Mouse (Mus musculus): ENCODE measurements around the gene D630023F18Rik. TPM values are rescaled to one million over a fixed set of nuclear protein-coding genes. Genes with fewer than 3 reads are reported as not detected.

D630023F18Rik gene
- 0.34 TPM in 1 of 2 replicates, not detected in the other for polyA plus RNA-seq (2015; fragmentation: Nextera tagmentation; extraction: Ambion mirVana)

GRCm38 (mm10) chr1:65122574-65123372 lies at the start of gene D630023F18Rik:
Gene D630023F18Rik, minus strand, starts transcription at chr1:65123214.
- Histone ChIP-seq H3K4me1 (ENCODE audit: control insufficient read depth, insufficient read depth, low read length) (0 out of 2 replicates have a peak, but pooled peaks cover 3% of the 10 kb centered on the region), H3K27ac (ENCODE audit: low read length) (no peak within 1 kb of the TSS), H3K4me2 (ENCODE audit: low read depth, low read length) (peak within 1 kb of the TSS; percentile 48; the same call in 1 of the 2 replicates), H3K4me3 (ENCODE audit: low read length) (peak within 1 kb of the TSS; percentile 30; the same call in 1 of the 2 replicates), H3K36me3 (ENCODE audit: control insufficient read depth, insufficient read depth, low read length) (no peaks in the 10 kb centered on the region), H3K9ac (ENCODE audit: low read depth, low read length) (0 out of 2 replicates have a peak within 1 kb of the TSS, but pooled peaks have one; percentile 33), H3K9me3 (ENCODE audit: control insufficient read depth, low read length) (no peaks in the 10 kb centered on the region), H3K27me3 (replicated peaks; ENCODE audit: control insufficient read depth, insufficient read depth, low read length) (no peaks in the 10 kb centered on the region)
- WGBS: 20% methylated on average over 9 of the region's 9 CpGs
- no peak for ATAC-seq

- WGBS: 85% methylated on average over 4 of the region's 4 CpGs
- H3K36me3 ChIP-seq (ENCODE audit: control insufficient read depth, insufficient read depth, low read length): peaks cover 15% of the 10 kb centered on the region; the same call in 1 of the 2 replicates
These were observed 48.6 kb upstream of the D630023F18Rik start for GRCm38 (mm10) chr1:65171579-65171978.

GRCm38 (mm10) chr1:65169947-65170346 lies 46.9 kb upstream of the D630023F18Rik start:
- peaks cover 22% of the 10 kb centered on the region; the same call in 1 of the 2 replicates for H3K36me3 ChIP-seq (ENCODE audit: control insufficient read depth, insufficient read depth, low read length)
- no peak overlapping the region for H3K27ac ChIP-seq (ENCODE audit: low read length)
- H3K4me2 ChIP-seq (ENCODE audit: low read depth, low read length): no peak overlapping the region
- ATAC-seq: peak; percentile 41; the same call in 1 of the 2 replicates
- no peaks in the 10 kb centered on the region for H3K27me3 ChIP-seq (replicated peaks; ENCODE audit: control insufficient read depth, insufficient read depth, low read length)
- no peaks in the 10 kb centered on the region for H3K4me1 ChIP-seq (ENCODE audit: control insufficient read depth, insufficient read depth, low read length)
- no peak overlapping the region for H3K9ac ChIP-seq (ENCODE audit: low read depth, low read length)
- WGBS: 69% methylated on average over 5 of the region's 5 CpGs
- H3K4me3 ChIP-seq (ENCODE audit: low read length): no peak overlapping the region
- no peaks in the 10 kb centered on the region for H3K9me3 ChIP-seq (ENCODE audit: control insufficient read depth, low read length)

More at GRCm38 (mm10) chr1:65171579-65171978, 48.6 kb upstream of the D630023F18Rik start:
- H3K4me3 ChIP-seq (ENCODE audit: low read length): no peak overlapping the region
- H3K9ac ChIP-seq (ENCODE audit: low read depth, low read length): no peak overlapping the region
- ATAC-seq: no peak
- no peaks in the 10 kb centered on the region for H3K9me3 ChIP-seq (ENCODE audit: control insufficient read depth, low read length)
- peaks cover 10% of the 10 kb centered on the region for H3K4me1 ChIP-seq (ENCODE audit: control insufficient read depth, insufficient read depth, low read length)
- no peak overlapping the region for H3K27ac ChIP-seq (ENCODE audit: low read length)
- no peaks in the 10 kb centered on the region for H3K27me3 ChIP-seq (replicated peaks; ENCODE audit: control insufficient read depth, insufficient read depth, low read length)
- H3K4me2 ChIP-seq (ENCODE audit: low read depth, low read length): no peak overlapping the region

- Histone ChIP-seq H3K4me3 (ENCODE audit: low read length) (no peak overlapping the region), H3K27ac (ENCODE audit: low read length) (no peak overlapping the region), H3K27me3 (replicated peaks; ENCODE audit: control insufficient read depth, insufficient read depth, low read length) (no peaks in the 10 kb centered on the region), H3K4me2 (ENCODE audit: low read depth, low read length) (no peak overlapping the region), H3K4me1 (ENCODE audit: control insufficient read depth, insufficient read depth, low read length) (no peaks in the 10 kb centered on the region), H3K36me3 (ENCODE audit: control insufficient read depth, insufficient read depth, low read length) (peaks cover 26% of the 10 kb centered on the region; the same call in 1 of the 2 replicates), H3K9ac (ENCODE audit: low read depth, low read length) (no peak overlapping the region), H3K9me3 (ENCODE audit: control insufficient read depth, low read length) (no peaks in the 10 kb centered on the region)
- WGBS: 78% methylated on average over 7 of the region's 7 CpGs
- peak; percentile 57; the same call in 1 of the 2 replicates for ATAC-seq
These were observed 46.5 kb upstream of the D630023F18Rik start for GRCm38 (mm10) chr1:65169536-65169935.

GRCm38 (mm10) chr1:65167496-65167895 lies 44.5 kb upstream of the D630023F18Rik start:
- Histone ChIP-seq H3K9ac (ENCODE audit: low read depth, low read length) (no peak overlapping the region), H3K36me3 (ENCODE audit: control insufficient read depth, insufficient read depth, low read length) (peaks cover 24% of the 10 kb centered on the region; the same call in 1 of the 2 replicates), H3K4me1 (ENCODE audit: control insufficient read depth, insufficient read depth, low read length) (no peaks in the 10 kb centered on the region), H3K4me3 (ENCODE audit: low read length) (no peak overlapping the region), H3K9me3 (ENCODE audit: control insufficient read depth, low read length) (no peaks in the 10 kb centered on the region), H3K4me2 (ENCODE audit: low read depth, low read length) (no peak overlapping the region), H3K27me3 (replicated peaks; ENCODE audit: control insufficient read depth, insufficient read depth, low read length) (no peaks in the 10 kb centered on the region), H3K27ac (ENCODE audit: low read length) (no peak overlapping the region)
- WGBS: 89% methylated on average over 1 of the region's 1 CpGs
- ATAC-seq: no peak

GRCm38 (mm10) chr1:65162210-65162609 lies 39.2 kb upstream of the D630023F18Rik start:
- Histone ChIP-seq H3K9ac (ENCODE audit: low read depth, low read length) (no peak overlapping the region), H3K27ac (ENCODE audit: low read length) (no peak overlapping the region), H3K27me3 (replicated peaks; ENCODE audit: control insufficient read depth, insufficient read depth, low read length) (no peaks in the 10 kb centered on the region), H3K4me3 (ENCODE audit: low read length) (no peak overlapping the region), H3K36me3 (ENCODE audit: control insufficient read depth, insufficient read depth, low read length) (peaks cover 33% of the 10 kb centered on the region), H3K4me2 (ENCODE audit: low read depth, low read length) (no peak overlapping the region), H3K9me3 (ENCODE audit: control insufficient read depth, low read length) (no peaks in the 10 kb centered on the region), H3K4me1 (ENCODE audit: control insufficient read depth, insufficient read depth, low read length) (no peaks in the 10 kb centered on the region)
- 95% methylated on average over 1 of the region's 1 CpGs for WGBS
- no peak for ATAC-seq

GRCm38 (mm10) chr1:65156111-65156510 lies 33.1 kb upstream of the D630023F18Rik start:
- H3K27ac ChIP-seq (ENCODE audit: low read length): no peak overlapping the region
- WGBS: 92% methylated on average over 5 of the region's 5 CpGs

GRCm38 (mm10) chr1:65154814-65155213 lies 31.8 kb upstream of the D630023F18Rik start:
- no peak overlapping the region for H3K9ac ChIP-seq (ENCODE audit: low read depth, low read length)
- no peak overlapping the region for H3K4me2 ChIP-seq (ENCODE audit: low read depth, low read length)
- no peaks in the 10 kb centered on the region for H3K4me1 ChIP-seq (ENCODE audit: control insufficient read depth, insufficient read depth, low read length)
- no peak overlapping the region for H3K27ac ChIP-seq (ENCODE audit: low read length)
- H3K27me3 ChIP-seq (replicated peaks; ENCODE audit: control insufficient read depth, insufficient read depth, low read length): no peaks in the 10 kb centered on the region
- H3K36me3 ChIP-seq (ENCODE audit: control insufficient read depth, insufficient read depth, low read length): peaks cover 6% of the 10 kb centered on the region; the same call in 1 of the 2 replicates
- H3K9me3 ChIP-seq (ENCODE audit: control insufficient read depth, low read length): no peaks in the 10 kb centered on the region
- no peak overlapping the region for H3K4me3 ChIP-seq (ENCODE audit: low read length)
- peak; percentile 26; the same call in 1 of the 2 replicates for ATAC-seq

More at GRCm38 (mm10) chr1:65156111-65156510, 33.1 kb upstream of the D630023F18Rik start:
- Histone ChIP-seq H3K9me3 (ENCODE audit: control insufficient read depth, low read length) (no peaks in the 10 kb centered on the region), H3K4me1 (ENCODE audit: control insufficient read depth, insufficient read depth, low read length) (no peaks in the 10 kb centered on the region), H3K4me2 (ENCODE audit: low read depth, low read length) (no peak overlapping the region), H3K4me3 (ENCODE audit: low read length) (no peak overlapping the region), H3K27me3 (replicated peaks; ENCODE audit: control insufficient read depth, insufficient read depth, low read length) (no peaks in the 10 kb centered on the region), H3K36me3 (ENCODE audit: control insufficient read depth, insufficient read depth, low read length) (peaks cover 14% of the 10 kb centered on the region), H3K9ac (ENCODE audit: low read depth, low read length) (no peak overlapping the region)
- ATAC-seq: no peak

- 75% methylated on average over 3 of the region's 3 CpGs for WGBS
- Histone ChIP-seq H3K9ac (ENCODE audit: low read depth, low read length) (no peak overlapping the region), H3K4me3 (ENCODE audit: low read length) (no peak overlapping the region), H3K27ac (ENCODE audit: low read length) (no peak overlapping the region), H3K9me3 (ENCODE audit: control insufficient read depth, low read length) (no peaks in the 10 kb centered on the region), H3K27me3 (replicated peaks; ENCODE audit: control insufficient read depth, insufficient read depth, low read length) (no peaks in the 10 kb centered on the region), H3K4me1 (ENCODE audit: control insufficient read depth, insufficient read depth, low read length) (no peaks in the 10 kb centered on the region), H3K4me2 (ENCODE audit: low read depth, low read length) (no peak overlapping the region), H3K36me3 (ENCODE audit: control insufficient read depth, insufficient read depth, low read length) (no peaks in the 10 kb centered on the region)
- ATAC-seq: no peak
These were observed 25.0 kb upstream of the D630023F18Rik start for GRCm38 (mm10) chr1:65147971-65148370.
